Mouse (Mus musculus): ENCODE measurements at regions not wholly inside any gene's neighbourhood (a gene's known extent, or its start where the extent isn't known, plus 50 kb on each side); places are given as distances from the start of the nearest gene placed in this dataset.

DNA sequence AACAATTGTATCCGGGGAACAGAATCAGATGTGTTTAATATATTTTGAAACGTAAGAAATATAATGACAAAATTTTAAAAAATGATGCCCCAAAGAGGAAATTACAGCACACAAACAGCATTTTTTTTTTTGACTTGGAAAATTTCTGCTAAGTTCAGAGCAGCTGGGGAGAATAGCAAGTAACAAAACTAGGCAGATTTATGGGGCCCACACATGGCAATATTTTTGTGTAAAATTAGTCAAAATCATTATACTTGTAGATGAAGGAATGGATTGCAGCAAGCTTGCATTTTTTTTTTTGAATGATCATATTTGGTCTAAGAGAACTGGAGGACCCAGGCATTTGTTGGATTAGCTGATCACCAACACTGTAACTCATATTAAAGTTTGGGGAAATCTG, 189.4 kb downstream of the Map2k6 start:
- H3K27me3 ChIP-seq (ENCODE audit: control insufficient read depth in 1 of 2, insufficient read depth in 2 of 2, low read length in 2 of 2), result no peaks in the 10 kb centered on the region
- no peak for DNase-seq (ENCODE audit: low read depth, low spot score)
- no peaks in the 10 kb centered on the region for H3K79me2 ChIP-seq (ENCODE audit: control insufficient read depth, insufficient read depth, low read length, poor library complexity)
- no peaks in the 10 kb centered on the region for H3K9me3 ChIP-seq (replicated peaks; ENCODE audit: insufficient read depth, low read length)
- TF ChIP-seq MYC (IDR thresholded peaks at IDR 0.05; ENCODE audit: low read depth, low read length), result no peak
- no peak for TF ChIP-seq KAT2A (conservative IDR thresholded peaks at IDR 0.05; ENCODE audit: low read depth, low read length)
- no peak for TF ChIP-seq ETS1 (IDR thresholded peaks at IDR 0.05; ENCODE audit: low read depth, low read length)
- no peak for TF ChIP-seq GATA1 (IDR thresholded peaks at IDR 0.05; ENCODE audit: low read depth, low read length)
- TF ChIP-seq NRF1 (IDR thresholded peaks at IDR 0.05; ENCODE audit: insufficient read depth, low read depth, low read length, poor library complexity, severe bottlenecking), result no peak
- TF ChIP-seq TCF12 (IDR thresholded peaks at IDR 0.05; ENCODE audit: low read depth, low read length), result no peak
- TF ChIP-seq RCOR1 (IDR thresholded peaks at IDR 0.05; ENCODE audit: low read depth, low read length), result no peak
- no peak for TF ChIP-seq POLR2AphosphoS5 (IDR thresholded peaks at IDR 0.05; ENCODE audit: borderline replicate concordance, low read depth, low read length)
- no peak for TF ChIP-seq CHD2 (IDR thresholded peaks at IDR 0.05; ENCODE audit: low read length)
- no peak overlapping the region for H3K4me3 ChIP-seq (ENCODE audit: control insufficient read depth in 1 of 2, insufficient read depth in 1 of 2, low read depth in 2 of 2, low read length in 2 of 2)
- no peaks in the 10 kb centered on the region for H3K36me3 ChIP-seq (ENCODE audit: control insufficient read depth in 1 of 2, insufficient read depth in 2 of 2, low read length in 2 of 2)
- no peak overlapping the region for H3K9ac ChIP-seq (ENCODE audit: control insufficient read depth, low read depth, low read length, poor library complexity, severe bottlenecking)
- H3K4me1 ChIP-seq (ENCODE audit: control insufficient read depth in 1 of 2, insufficient read depth in 2 of 2, low read length in 2 of 2), result no peaks in the 10 kb centered on the region
- H3K27ac ChIP-seq (ENCODE audit: control insufficient read depth, low read depth, low read length), result no peak overlapping the region

DNA sequence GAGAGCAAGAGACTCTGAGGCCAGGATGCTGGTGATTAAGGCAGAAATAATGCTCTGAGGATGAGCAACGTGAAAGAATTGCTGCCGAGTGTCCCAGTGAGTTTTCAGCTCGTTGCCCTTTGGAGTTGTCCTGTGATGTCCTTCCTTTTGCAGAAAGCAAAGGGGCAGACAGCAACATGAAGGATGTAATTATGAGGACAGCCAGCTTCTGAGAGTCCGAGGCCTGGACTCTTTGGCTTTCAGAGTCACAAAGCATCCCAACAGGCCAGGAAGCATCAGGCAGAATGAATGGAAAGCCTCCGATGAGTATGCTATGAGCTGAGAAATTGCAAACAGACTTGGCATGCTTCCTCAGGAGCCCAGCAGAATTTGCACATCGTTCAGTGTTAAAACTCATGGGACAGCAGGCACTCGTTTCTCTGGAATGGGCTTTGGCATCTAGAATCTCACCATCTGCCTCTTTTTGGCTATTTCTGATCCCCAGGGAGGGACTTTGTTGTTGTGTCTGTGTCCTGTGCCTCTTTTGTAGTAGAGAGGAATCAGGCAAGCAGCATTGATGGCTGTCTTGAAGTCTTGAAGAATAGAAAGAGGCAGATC, 196.4 kb downstream of the Map2k6 start:
- TF ChIP-seq USF2 (IDR thresholded peaks at IDR 0.05; ENCODE audit: borderline replicate concordance in 1 of 2, insufficient read depth in 1 of 2, low read depth in 1 of 2, low read length in 2 of 2), result no peak
- TF ChIP-seq RCOR1 (IDR thresholded peaks at IDR 0.05; ENCODE audit: low read depth, low read length), result no peak
- TF ChIP-seq MAFK (IDR thresholded peaks at IDR 0.05; ENCODE audit: borderline replicate concordance, low read depth, low read length), result no peak
- no peak for TF ChIP-seq ZKSCAN1 (IDR thresholded peaks at IDR 0.05; ENCODE audit: low read depth, low read length)
- TF ChIP-seq GABPA (IDR thresholded peaks at IDR 0.05; ENCODE audit: low read depth, low read length), result no peak
- no peak for TF ChIP-seq SMC3 (IDR thresholded peaks at IDR 0.05; ENCODE audit: low read depth, low read length)
- Histone ChIP-seq H3K27me3 (ENCODE audit: control insufficient read depth in 1 of 2, insufficient read depth in 2 of 2, low read length in 2 of 2) (no peaks in the 10 kb centered on the region), H3K79me2 (ENCODE audit: control insufficient read depth, insufficient read depth, low read length, poor library complexity) (no peaks in the 10 kb centered on the region), H3K27ac (ENCODE audit: control insufficient read depth, low read depth, low read length) (no peak overlapping the region), H3K36me3 (ENCODE audit: control insufficient read depth in 1 of 2, insufficient read depth in 2 of 2, low read length in 2 of 2) (no peaks in the 10 kb centered on the region), H3K4me1 (ENCODE audit: control insufficient read depth in 1 of 2, insufficient read depth in 2 of 2, low read length in 2 of 2) (no peaks in the 10 kb centered on the region), H3K9ac (ENCODE audit: control insufficient read depth, low read depth, low read length, poor library complexity, severe bottlenecking) (no peak overlapping the region), H3K9me3 (replicated peaks; ENCODE audit: insufficient read depth, low read length) (no peaks in the 10 kb centered on the region), H3K4me3 (ENCODE audit: control insufficient read depth in 1 of 2, insufficient read depth in 1 of 2, low read depth in 2 of 2, low read length in 2 of 2) (no peak overlapping the region)
- no peak for DNase-seq (ENCODE audit: low read depth, low spot score)
